Mouse (Mus musculus) forebrain, embryonic 15.5 days (tissue): ENCODE data around the gene Hsp90ab1. TPM values are rescaled to one million over a fixed set of nuclear protein-coding genes. Genes with fewer than 3 reads are reported as not detected.
A peak's percentile ranks its signal among the peaks of the same experiment; 100 is the strongest.

Experiments
- ATAC-seq: fragments of 200-750 bp; cut with Nextera tagmentation; replicated peaks from 2 replicates; pipeline ENCODE4 v1.8.0; 2017; ENCODE audit warnings: mild to moderate bottlenecking, moderate TSS enrichment, moderate library complexity
- H3K27ac ChIP-seq: fragments of 300-500 bp; sonication (generic); replicated peaks from 2 replicates; pipeline ENCODE4 v1.5.1; 2015; ENCODE audit warnings: mild to moderate bottlenecking, inconsistent platforms
- H3K27me3 ChIP-seq: fragments of 300-500 bp; sonication (generic); 2 replicates; pipeline ENCODE4 v1.6.1; 2015; ENCODE audit warnings: inconsistent platforms
- H3K36me3 ChIP-seq: fragments of 300-500 bp; sonication (generic); 2 replicates; pipeline ENCODE4 v1.6.1; 2015; ENCODE audit warnings: mild to moderate bottlenecking, inconsistent platforms
- H3K4me1 ChIP-seq: fragments of 300-500 bp; sonication (generic); 2 replicates; pipeline ENCODE4 v1.6.1; 2015; ENCODE audit warnings: inconsistent platforms
- H3K4me2 ChIP-seq: fragments of 300-500 bp; sonication (generic); replicated peaks from 2 replicates; pipeline ENCODE4 v1.6.1; 2015; ENCODE audit warnings: mild to moderate bottlenecking, inconsistent platforms
- H3K4me3 ChIP-seq: fragments of 300-500 bp; sonication (generic); 2 replicates; pipeline ENCODE4 v1.5.1; 2015; ENCODE audit warnings: mild to moderate bottlenecking, inconsistent platforms
- H3K9ac ChIP-seq: fragments of 300-500 bp; sonication (generic); replicated peaks from 2 replicates; pipeline ENCODE4 v1.6.1; 2015; ENCODE audit warnings: mild to moderate bottlenecking, inconsistent platforms
- H3K9me3 ChIP-seq: fragments of 300-500 bp; sonication (generic); 2 replicates; pipeline ENCODE4 v1.6.1; 2016; ENCODE audit warnings: inconsistent platforms
- WGBS: fragments of 180-500 bp; shearing (Covaris S2); methylation state at CpG from one replicate; pipeline ENCODE4 v1.1.7; 2015; ENCODE audit warnings: mixed read lengths; 5-methylcytosine and 5-hydroxymethylcytosine counted together
- polyA plus RNA-seq: library from polyadenylated mRNA; unstranded; fragments of >200 nt; fragmentation: Nextera tagmentation; extraction: Ambion mirVana; gene quantifications from 2 replicates; pipeline ENCODE4 v1.2.1, GENCODE M21; 2015

Gene Hsp90ab1
- polyA plus RNA-seq, 1 experiment from 2014 or later = 1,627 TPM

DNA sequence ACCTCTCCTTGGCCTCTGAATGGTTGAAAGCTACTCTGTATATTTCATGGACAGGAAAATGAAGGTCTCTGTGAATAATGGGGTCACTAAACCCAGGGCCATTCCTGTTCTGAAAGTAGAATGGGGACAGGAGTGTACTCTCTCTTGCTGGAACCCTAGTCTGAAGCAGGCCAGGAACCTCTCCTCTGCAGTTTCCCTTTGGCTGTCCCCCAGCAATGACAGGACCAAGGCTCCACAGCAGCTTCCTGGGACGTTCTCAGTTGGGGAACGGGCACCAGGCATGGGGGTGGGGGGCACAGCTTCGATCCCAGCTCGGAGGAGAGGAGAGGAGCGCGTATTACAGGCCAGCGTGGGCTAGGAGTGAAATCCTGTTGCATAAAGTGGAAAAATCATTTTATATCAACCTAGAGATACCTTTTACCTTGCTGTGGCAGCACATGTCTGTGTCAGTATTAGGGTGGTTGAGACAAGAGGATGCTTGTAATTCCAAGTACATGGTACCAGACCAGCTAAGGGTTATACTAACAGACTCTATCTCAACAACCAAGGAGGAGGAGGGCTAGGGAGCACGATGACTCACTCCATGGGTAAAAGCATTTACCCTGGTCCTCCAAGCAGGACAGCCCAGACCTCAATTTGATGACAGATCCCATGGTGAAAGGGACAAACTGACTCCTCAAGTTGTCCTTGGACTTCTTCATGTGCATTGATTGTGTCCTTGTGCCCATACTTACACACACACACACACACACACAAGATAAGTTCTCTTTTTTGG lies 2.2 kb upstream of the Hsp90ab1 start:
- Histone ChIP-seq H3K4me2 (peak overlapping the region; percentile 95), H3K4me1 (peaks cover 29% of the 10 kb centered on the region), H3K4me3 (peak overlapping the region; percentile 89; the same call in 1 of the 2 replicates), H3K27me3 (no peaks in the 10 kb centered on the region), H3K9me3 (no peaks in the 10 kb centered on the region), H3K27ac (peak overlapping the region; percentile 100), H3K9ac (peak overlapping the region; percentile 95; the same call in 1 of the 2 replicates), H3K36me3 (peaks cover 15% of the 10 kb centered on the region)
- no peak for ATAC-seq
- WGBS = 91% methylated on average over 8 of the region's 8 CpGs

DNA sequence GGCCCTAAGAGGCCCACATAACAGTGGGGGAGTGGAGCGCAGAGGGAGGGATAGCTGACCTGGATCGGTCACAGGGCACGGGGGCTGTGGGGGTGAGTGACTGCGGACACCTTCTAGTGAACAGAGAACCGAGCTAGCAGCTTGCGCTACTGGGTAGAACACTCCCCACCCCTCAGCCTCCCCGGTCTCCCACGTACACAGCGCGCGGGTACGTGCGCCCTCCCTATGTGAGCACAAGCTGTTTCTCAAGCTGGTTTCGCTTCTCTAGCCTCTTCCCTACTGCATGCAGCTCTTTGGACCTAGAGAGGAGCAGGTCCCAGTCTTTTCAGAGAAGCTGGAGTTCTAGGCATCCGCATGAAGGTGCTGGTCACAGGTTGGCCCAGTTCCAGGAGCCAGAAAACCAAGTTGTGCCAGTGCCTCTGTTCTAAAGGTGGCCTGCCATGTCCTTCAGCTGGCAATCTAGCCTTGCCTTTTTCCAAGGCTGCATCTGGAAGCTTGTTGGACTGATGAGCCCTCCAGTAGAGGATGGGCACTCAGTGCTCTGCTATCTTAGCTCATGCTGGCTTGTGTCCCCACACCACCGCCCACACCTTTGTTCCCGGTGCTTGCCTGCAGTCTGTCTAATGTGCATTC lies 1.2 kb upstream of the Hsp90ab1 start:
- Histone ChIP-seq H3K4me1 (peaks cover 37% of the 10 kb centered on the region), H3K36me3 (peaks cover 25% of the 10 kb centered on the region), H3K9me3 (no peaks in the 10 kb centered on the region), H3K27ac (peak overlapping the region; percentile 100), H3K9ac (peak overlapping the region; percentile 95), H3K27me3 (no peaks in the 10 kb centered on the region), H3K4me3 (peak overlapping the region; percentile 89), H3K4me2 (peak overlapping the region; percentile 95)
- ATAC-seq = peak; percentile 81
- WGBS = 1% methylated on average over 17 of the region's 17 CpGs

- peak overlapping the region; percentile 100 for H3K27ac ChIP-seq
- peaks cover 37% of the 10 kb centered on the region for H3K4me1 ChIP-seq
- peak overlapping the region; percentile 95 for H3K4me2 ChIP-seq
- no peaks in the 10 kb centered on the region for H3K9me3 ChIP-seq
- peak; percentile 72 for ATAC-seq
- WGBS = under 1% methylated on average over 18 of the region's 18 CpGs
- H3K36me3 ChIP-seq = peaks cover 30% of the 10 kb centered on the region
- H3K27me3 ChIP-seq = no peaks in the 10 kb centered on the region
- H3K4me3 ChIP-seq = peak overlapping the region; percentile 89
- H3K9ac ChIP-seq = peak overlapping the region; percentile 95
These were observed 681 bp upstream of the Hsp90ab1 start for GRCm38 (mm10) chr17:45573780-45574123.

GRCm38 (mm10) chr17:45572103-45573086 lies 676 bp downstream of the Hsp90ab1 start:
- Histone ChIP-seq H3K9ac (peak overlapping the region; percentile 95), H3K27ac (peak overlapping the region; percentile 100), H3K4me3 (peak overlapping the region; percentile 89), H3K9me3 (no peaks in the 10 kb centered on the region), H3K4me2 (peak overlapping the region; percentile 95), H3K27me3 (no peaks in the 10 kb centered on the region), H3K36me3 (peaks cover 44% of the 10 kb centered on the region), H3K4me1 (peaks cover 41% of the 10 kb centered on the region)
- ATAC-seq = peak; percentile 51
- WGBS = under 1% methylated on average over 57 of the region's 57 CpGs

DNA sequence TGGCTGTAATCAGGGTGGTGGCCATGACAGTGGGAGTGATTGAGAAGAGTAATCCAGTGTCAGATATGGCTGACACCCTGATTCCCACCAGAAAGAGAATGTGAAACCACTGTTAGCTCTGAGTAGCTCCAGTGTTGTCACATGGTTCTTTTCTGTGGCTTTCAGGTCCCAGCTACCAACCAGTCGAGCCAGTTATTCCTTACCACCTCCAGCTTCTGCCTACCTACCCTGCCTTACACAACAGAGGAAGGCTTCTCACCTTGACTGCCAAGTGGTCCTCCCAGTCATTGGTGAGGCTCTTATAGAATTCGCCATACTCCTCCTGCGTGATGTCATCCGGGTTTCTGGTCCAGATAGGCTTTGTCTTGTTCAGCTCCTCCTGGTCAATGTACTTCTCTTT lies 3.1 kb downstream of the Hsp90ab1 start:
- Histone ChIP-seq H3K36me3 (peaks cover 61% of the 10 kb centered on the region), H3K27ac (no peak overlapping the region), H3K4me2 (no peak overlapping the region), H3K4me3 (no peak overlapping the region), H3K9me3 (no peaks in the 10 kb centered on the region), H3K9ac (no peak overlapping the region), H3K4me1 (peaks cover 55% of the 10 kb centered on the region), H3K27me3 (no peaks in the 10 kb centered on the region)
- 77% methylated on average over 4 of the region's 4 CpGs for WGBS
- ATAC-seq = no peak

GRCm38 (mm10) chr17:45568990-45569389 lies 4.1 kb downstream of the Hsp90ab1 start:
- Histone ChIP-seq H3K9me3 (no peaks in the 10 kb centered on the region), H3K36me3 (peaks cover 61% of the 10 kb centered on the region), H3K27me3 (no peaks in the 10 kb centered on the region), H3K4me3 (no peak overlapping the region), H3K4me1 (peaks cover 55% of the 10 kb centered on the region), H3K9ac (no peak overlapping the region; the same call in 1 of the 2 replicates), H3K27ac (no peak overlapping the region; the same call in 1 of the 2 replicates), H3K4me2 (no peak overlapping the region)
- no peak for ATAC-seq
- 86% methylated on average over 12 of the region's 12 CpGs for WGBS

- Histone ChIP-seq H3K9me3 (no peaks in the 10 kb centered on the region), H3K4me2 (no peak overlapping the region), H3K27ac (0 out of 2 replicates have a peak overlapping the region, but pooled peaks have one; percentile 8), H3K4me1 (peaks cover 55% of the 10 kb centered on the region), H3K9ac (no peak overlapping the region), H3K4me3 (no peak overlapping the region), H3K27me3 (no peaks in the 10 kb centered on the region), H3K36me3 (peaks cover 61% of the 10 kb centered on the region)
- WGBS = 24% methylated on average over 4 of the region's 4 CpGs
- ATAC-seq = no peak
These were observed 5.9 kb downstream of the Hsp90ab1 start for GRCm38 (mm10) chr17:45567162-45567601.

DNA sequence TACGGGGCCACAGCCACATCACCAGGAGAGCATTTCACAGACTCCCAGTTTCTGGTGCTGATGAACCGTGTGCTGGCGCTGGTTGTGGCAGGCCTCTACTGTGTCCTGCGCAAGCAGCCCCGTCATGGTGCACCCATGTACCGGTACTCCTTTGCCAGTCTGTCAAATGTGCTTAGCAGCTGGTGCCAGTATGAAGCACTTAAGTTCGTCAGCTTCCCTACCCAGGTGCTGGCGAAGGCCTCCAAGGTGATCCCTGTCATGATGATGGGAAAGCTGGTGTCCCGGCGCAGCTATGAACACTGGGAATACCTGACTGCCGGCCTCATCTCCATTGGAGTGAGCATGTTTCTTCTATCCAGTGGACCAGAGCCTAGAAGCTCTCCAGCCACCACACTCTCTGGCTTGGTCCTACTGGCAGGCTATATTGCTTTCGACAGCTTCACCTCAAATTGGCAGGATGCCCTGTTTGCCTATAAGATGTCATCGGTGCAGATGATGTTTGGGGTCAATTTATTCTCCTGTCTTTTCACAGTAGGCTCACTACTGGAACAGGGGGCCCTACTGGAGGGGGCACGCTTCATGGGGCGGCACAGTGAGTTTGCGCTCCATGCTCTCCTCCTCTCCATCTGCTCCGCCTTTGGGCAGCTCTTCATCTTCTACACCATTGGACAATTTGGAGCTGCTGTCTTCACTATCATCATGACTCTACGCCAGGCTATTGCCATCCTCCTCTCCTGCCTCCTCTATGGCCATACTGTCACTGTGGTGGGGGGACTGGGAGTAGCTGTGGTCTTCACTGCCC lies 6.5 kb downstream of the Hsp90ab1 start:
- Histone ChIP-seq H3K36me3 (peaks cover 59% of the 10 kb centered on the region), H3K4me3 (no peak overlapping the region), H3K4me1 (peaks cover 50% of the 10 kb centered on the region), H3K9me3 (no peaks in the 10 kb centered on the region), H3K4me2 (no peak overlapping the region), H3K27ac (0 out of 2 replicates have a peak overlapping the region, but pooled peaks have one; percentile 8), H3K27me3 (no peaks in the 10 kb centered on the region), H3K9ac (no peak overlapping the region)
- WGBS = 63% methylated on average over 18 of the region's 18 CpGs
- ATAC-seq = no peak

DNA sequence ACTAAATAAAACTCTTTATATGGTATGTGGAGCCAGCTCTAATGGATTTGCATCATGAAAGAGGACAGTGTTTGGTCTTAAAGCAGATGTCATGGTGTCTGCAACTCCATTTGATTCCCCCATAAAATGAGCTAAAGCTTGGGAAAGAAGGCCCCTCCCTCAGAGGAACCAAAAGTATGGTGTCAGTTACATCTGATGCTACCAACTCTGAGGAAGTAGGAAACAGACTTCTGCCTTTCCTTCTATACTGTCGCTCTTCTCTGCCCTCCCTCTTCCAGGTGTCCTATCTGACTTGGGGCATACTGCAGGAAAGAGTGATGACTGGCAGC lies 7.1 kb downstream of the Hsp90ab1 start:
- H3K27me3 ChIP-seq = no peaks in the 10 kb centered on the region
- H3K36me3 ChIP-seq = peaks cover 54% of the 10 kb centered on the region
- no peak overlapping the region for H3K4me2 ChIP-seq
- peaks cover 44% of the 10 kb centered on the region for H3K4me1 ChIP-seq
- H3K27ac ChIP-seq = no peak overlapping the region
- 77% methylated on average over 1 of the region's 1 CpGs for WGBS
- no peak for ATAC-seq
- no peak overlapping the region for H3K9ac ChIP-seq
- no peaks in the 10 kb centered on the region for H3K9me3 ChIP-seq
- no peak overlapping the region for H3K4me3 ChIP-seq

DNA sequence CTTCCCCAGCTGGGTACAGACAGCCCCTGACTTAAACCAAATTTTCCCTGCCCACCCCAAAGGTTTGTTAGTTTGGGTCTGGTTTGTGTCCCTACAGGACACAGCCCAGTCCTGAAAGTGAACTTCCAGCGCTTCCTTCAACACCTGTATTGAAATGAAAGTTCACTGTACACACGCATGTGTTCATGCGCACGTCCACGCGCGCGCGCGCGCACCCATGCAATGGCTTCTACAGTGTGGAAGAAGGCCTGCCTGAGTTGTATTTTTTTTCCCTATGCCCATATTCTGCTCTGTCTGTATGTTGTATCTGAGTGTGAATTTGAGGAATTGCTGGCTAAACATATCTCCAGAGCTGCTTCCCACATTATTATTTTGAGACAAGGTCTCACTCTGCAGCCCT lies 8.0 kb downstream of the Hsp90ab1 start:
- H3K36me3 ChIP-seq = peaks cover 45% of the 10 kb centered on the region
- peaks cover 35% of the 10 kb centered on the region for H3K4me1 ChIP-seq
- peak overlapping the region; percentile 98 for H3K4me2 ChIP-seq
- no peaks in the 10 kb centered on the region for H3K27me3 ChIP-seq
- no peaks in the 10 kb centered on the region for H3K9me3 ChIP-seq
- 93% methylated on average over 11 of the region's 11 CpGs for WGBS
- H3K4me3 ChIP-seq = peak overlapping the region; percentile 89
- H3K27ac ChIP-seq = no peak overlapping the region
- no peak for ATAC-seq
- H3K9ac ChIP-seq = peak overlapping the region; percentile 94

GRCm38 (mm10) chr17:45564531-45565084 lies 8.5 kb downstream of the Hsp90ab1 start:
- Histone ChIP-seq H3K4me3 (peak overlapping the region; percentile 89), H3K4me1 (peaks cover 31% of the 10 kb centered on the region), H3K4me2 (peak overlapping the region; percentile 98), H3K27me3 (no peaks in the 10 kb centered on the region), H3K9me3 (no peaks in the 10 kb centered on the region), H3K27ac (peak overlapping the region; percentile 86), H3K36me3 (peaks cover 40% of the 10 kb centered on the region), H3K9ac (peak overlapping the region; percentile 94)
- WGBS = 7% methylated on average over 18 of the region's 18 CpGs
- no peak for ATAC-seq
